Mouse (Mus musculus) hindbrain, embryonic 10.5 days (tissue): ENCODE measurements around the gene Ext2. TPM values are rescaled to one million over a fixed set of nuclear protein-coding genes. Genes with fewer than 3 reads are reported as not detected.
A peak's percentile ranks its signal among the peaks of the same experiment; 100 is the strongest.

Source experiments
- DNase-seq: peaks from one replicate; pipeline ENCODE4 v3.0.0-alpha.2; 2017; ENCODE audit warnings: low spot score
- H3K27ac ChIP-seq: fragments of 300-500 bp; sonication (generic); 2 replicates; pipeline ENCODE4 v1.5.1; 2016; ENCODE audit warnings: mild to moderate bottlenecking, moderate library complexity
- H3K27me3 ChIP-seq: fragments of 300-500 bp; sonication (generic); 2 replicates; pipeline ENCODE4 v1.6.1; 2016; ENCODE audit warnings: mild to moderate bottlenecking; ENCODE audit not compliant: poor library complexity, insufficient read depth, severe bottlenecking
- H3K36me3 ChIP-seq: fragments of 300-500 bp; sonication (generic); 2 replicates; pipeline ENCODE4 v1.6.1; 2016; ENCODE audit warnings: mild to moderate bottlenecking, moderate library complexity
- H3K4me1 ChIP-seq: fragments of 300-500 bp; sonication (generic); replicated peaks from 2 replicates; pipeline ENCODE4 v1.6.1; 2016; ENCODE audit warnings: mild to moderate bottlenecking
- H3K4me3 ChIP-seq: fragments of 300-500 bp; sonication (generic); 2 replicates; pipeline ENCODE4 v1.5.1; 2016; ENCODE audit warnings: mild to moderate bottlenecking, moderate library complexity
- H3K9me3 ChIP-seq: fragments of 300-500 bp; sonication (generic); 2 replicates; pipeline ENCODE4 v1.6.1; 2016; ENCODE audit warnings: mild to moderate bottlenecking, moderate library complexity
- WGBS: fragments of 180-500 bp; shearing (Covaris S2); methylation state at CpG from one replicate; pipeline ENCODE4 v1.1.7; 2016; 5-methylcytosine and 5-hydroxymethylcytosine counted together
- polyA plus RNA-seq: library from polyadenylated mRNA; unstranded; fragments of >200 nt; fragmentation: Nextera tagmentation; extraction: Ambion mirVana; gene quantifications from 2 replicates; pipeline ENCODE4 v1.2.1, GENCODE M21; 2016

The Ext2 gene
- polyA plus RNA-seq, 1 experiment from 2014 or later, result 77.1 TPM

GRCm38 (mm10) chr2:93769875-93770274 is 52.5 kb downstream of the Ext2 start:
- peaks cover 14% of the 10 kb centered on the region for H3K36me3 ChIP-seq
- H3K27me3 ChIP-seq, result no peaks in the 10 kb centered on the region
- WGBS, result 86% methylated on average over 6 of the region's 6 CpGs
- 0 out of 2 replicates have a peak, but pooled peaks cover 3% of the 10 kb centered on the region for H3K9me3 ChIP-seq
- no peak overlapping the region for H3K4me3 ChIP-seq
- H3K27ac ChIP-seq, result no peak overlapping the region
- peaks cover 33% of the 10 kb centered on the region for H3K4me1 ChIP-seq
- DNase-seq, result no peak

GRCm38 (mm10) chr2:93765721-93766120 is 56.6 kb downstream of the Ext2 start:
- H3K9me3 ChIP-seq, result 0 out of 2 replicates have a peak, but pooled peaks cover 3% of the 10 kb centered on the region
- no peak for DNase-seq
- H3K27me3 ChIP-seq, result no peaks in the 10 kb centered on the region
- H3K4me1 ChIP-seq, result peaks cover 5% of the 10 kb centered on the region; the same call in 1 of the 2 replicates
- peaks cover 32% of the 10 kb centered on the region for H3K36me3 ChIP-seq
- no peak overlapping the region for H3K4me3 ChIP-seq
- 88% methylated on average over 5 of the region's 5 CpGs for WGBS
- no peak overlapping the region for H3K27ac ChIP-seq

- peaks cover 37% of the 10 kb centered on the region for H3K36me3 ChIP-seq
- no peaks in the 10 kb centered on the region for H3K27me3 ChIP-seq
- H3K4me1 ChIP-seq, result peaks cover 7% of the 10 kb centered on the region; the same call in 1 of the 2 replicates
- no peak for DNase-seq
- H3K4me3 ChIP-seq, result no peak overlapping the region
- H3K27ac ChIP-seq, result no peak overlapping the region
- 0 out of 2 replicates have a peak, but pooled peaks cover 3% of the 10 kb centered on the region for H3K9me3 ChIP-seq
- WGBS, result 93% methylated on average over 3 of the region's 3 CpGs
Observed at GRCm38 (mm10) chr2:93764211-93764610, 58.2 kb downstream of the Ext2 start.

- no peak overlapping the region for H3K27ac ChIP-seq
- 66% methylated on average over 3 of the region's 3 CpGs for WGBS
Observed at GRCm38 (mm10) chr2:93760389-93760788, 62.0 kb downstream of the Ext2 start.

GRCm38 (mm10) chr2:93759173-93759572 is 63.2 kb downstream of the Ext2 start:
- no peaks in the 10 kb centered on the region for H3K9me3 ChIP-seq
- 58% methylated on average over 7 of the region's 7 CpGs for WGBS
- no peak overlapping the region for H3K4me3 ChIP-seq
- DNase-seq, result no peak
- peaks cover 17% of the 10 kb centered on the region for H3K4me1 ChIP-seq
- no peak overlapping the region for H3K27ac ChIP-seq
- no peaks in the 10 kb centered on the region for H3K27me3 ChIP-seq
- peaks cover 25% of the 10 kb centered on the region for H3K36me3 ChIP-seq

More at GRCm38 (mm10) chr2:93760389-93760788, 62.0 kb downstream of the Ext2 start:
- Histone ChIP-seq H3K9me3 (no peaks in the 10 kb centered on the region), H3K4me3 (no peak overlapping the region), H3K27me3 (no peaks in the 10 kb centered on the region), H3K4me1 (peaks cover 8% of the 10 kb centered on the region), H3K36me3 (peaks cover 25% of the 10 kb centered on the region)
- DNase-seq, result no peak

GRCm38 (mm10) chr2:93758298-93758697 is 64.1 kb downstream of the Ext2 start:
- H3K27ac ChIP-seq, result no peak overlapping the region
- WGBS, result 68% methylated on average over 6 of the region's 6 CpGs

GRCm38 (mm10) chr2:93754366-93754765 is 68.0 kb downstream of the Ext2 start:
- Histone ChIP-seq H3K4me3 (no peak overlapping the region), H3K36me3 (no peaks in the 10 kb centered on the region), H3K27me3 (no peaks in the 10 kb centered on the region), H3K27ac (no peak overlapping the region), H3K9me3 (no peaks in the 10 kb centered on the region), H3K4me1 (peaks cover 17% of the 10 kb centered on the region)
- 73% methylated on average over 2 of the region's 2 CpGs for WGBS
- no peak for DNase-seq

More at GRCm38 (mm10) chr2:93758298-93758697, 64.1 kb downstream of the Ext2 start:
- H3K27me3 ChIP-seq, result no peaks in the 10 kb centered on the region
- DNase-seq, result no peak
- peaks cover 18% of the 10 kb centered on the region for H3K4me1 ChIP-seq
- no peak overlapping the region for H3K4me3 ChIP-seq
- H3K9me3 ChIP-seq, result no peaks in the 10 kb centered on the region
- H3K36me3 ChIP-seq, result peaks cover 25% of the 10 kb centered on the region

GRCm38 (mm10) chr2:93753147-93753758 is 69.1 kb downstream of the Ext2 start:
- 65% methylated on average over 6 of the region's 6 CpGs for WGBS
- H3K27me3 ChIP-seq, result no peaks in the 10 kb centered on the region
- H3K27ac ChIP-seq, result peak overlapping the region; percentile 2; the same call in 1 of the 2 replicates

GRCm38 (mm10) chr2:93749709-93750108 is 72.7 kb downstream of the Ext2 start:
- WGBS, result 97% methylated on average over 4 of the region's 4 CpGs
- DNase-seq, result no peak
- no peaks in the 10 kb centered on the region for H3K36me3 ChIP-seq
- peaks cover 27% of the 10 kb centered on the region for H3K4me1 ChIP-seq
- H3K27me3 ChIP-seq, result no peaks in the 10 kb centered on the region
- no peak overlapping the region for H3K27ac ChIP-seq
- H3K9me3 ChIP-seq, result no peaks in the 10 kb centered on the region
- H3K4me3 ChIP-seq, result no peak overlapping the region

More at GRCm38 (mm10) chr2:93753147-93753758, 69.1 kb downstream of the Ext2 start:
- Histone ChIP-seq H3K9me3 (no peaks in the 10 kb centered on the region), H3K36me3 (no peaks in the 10 kb centered on the region), H3K4me3 (no peak overlapping the region), H3K4me1 (peaks cover 13% of the 10 kb centered on the region)
- DNase-seq, result no peak

GRCm38 (mm10) chr2:93747538-93748126 is 74.7 kb downstream of the Ext2 start:
- Histone ChIP-seq H3K27me3 (no peaks in the 10 kb centered on the region), H3K9me3 (no peaks in the 10 kb centered on the region), H3K36me3 (no peaks in the 10 kb centered on the region), H3K4me3 (no peak overlapping the region), H3K4me1 (peaks cover 41% of the 10 kb centered on the region), H3K27ac (no peak overlapping the region)
- DNase-seq, result no peak
- 93% methylated on average over 5 of the region's 5 CpGs for WGBS

- 82% methylated on average over 4 of the region's 4 CpGs for WGBS
- Histone ChIP-seq H3K27ac (no peak overlapping the region), H3K4me1 (peaks cover 52% of the 10 kb centered on the region), H3K4me3 (no peak overlapping the region), H3K9me3 (no peaks in the 10 kb centered on the region), H3K27me3 (no peaks in the 10 kb centered on the region), H3K36me3 (no peaks in the 10 kb centered on the region)
- no peak for DNase-seq
Observed at GRCm38 (mm10) chr2:93746620-93747019, 75.7 kb downstream of the Ext2 start.

GRCm38 (mm10) chr2:93746162-93746561 is 76.2 kb downstream of the Ext2 start:
- Histone ChIP-seq H3K27me3 (no peaks in the 10 kb centered on the region), H3K4me3 (no peak overlapping the region), H3K4me1 (peaks cover 53% of the 10 kb centered on the region), H3K36me3 (no peaks in the 10 kb centered on the region), H3K27ac (no peak overlapping the region), H3K9me3 (no peaks in the 10 kb centered on the region)
- 73% methylated on average over 5 of the region's 5 CpGs for WGBS
- no peak for DNase-seq

GRCm38 (mm10) chr2:93745741-93746140 is 76.6 kb downstream of the Ext2 start:
- Histone ChIP-seq H3K4me3 (no peak overlapping the region), H3K27me3 (no peaks in the 10 kb centered on the region), H3K36me3 (no peaks in the 10 kb centered on the region), H3K27ac (0 out of 2 replicates have a peak overlapping the region, but pooled peaks have one; percentile 30), H3K9me3 (no peaks in the 10 kb centered on the region), H3K4me1 (peaks cover 58% of the 10 kb centered on the region)
- DNase-seq, result no peak
- WGBS, result 76% methylated on average over 9 of the region's 9 CpGs
